ENCODE assay signal across 8 mouse cellular contexts in genomic region chr6:86128504-86128903, GRCm38 (mm10).
DNase-seq lines count a peak whose midpoint lies in the region; ATAC-seq and TF ChIP-seq lines count a peak whose summit lies in the region.

No protein-coding gene starts in this region.

- no peaks in the 10 kb centered on the region for H3K79me2 ChIP-seq in MEL (ENCODE audit: control insufficient read depth, insufficient read depth, low read length, poor library complexity)

- H3K9ac ChIP-seq in hindbrain, embryonic 16.5 days (ENCODE audit: low read depth, low read length) = no peak overlapping the region
- no peak overlapping the region for H3K9ac ChIP-seq in MEL (ENCODE audit: control insufficient read depth, low read depth, low read length, poor library complexity, severe bottlenecking)

- WGBS in hindbrain, embryonic 10.5 days = 52% methylated on average over 4 of the region's 4 CpGs
- WGBS in hindbrain, embryonic 16.5 days = 44% methylated on average over 4 of the region's 4 CpGs

- no peak for TF ChIP-seq POLR2A in MEL (IDR thresholded peaks at IDR 0.05; ENCODE audit: control insufficient read depth in 1 of 2, insufficient read depth in 1 of 2, low read depth in 1 of 2, low read length in 2 of 2, poor library complexity in 1 of 2)

- H3K4me3 ChIP-seq in hindbrain, embryonic 10.5 days = no peak overlapping the region
- H3K4me3 ChIP-seq in hindbrain, embryonic 16.5 days (ENCODE audit: low read length) = no peak overlapping the region
- H3K4me3 ChIP-seq in MEL (ENCODE audit: control insufficient read depth in 1 of 2, insufficient read depth in 1 of 2, low read depth in 2 of 2, low read length in 2 of 2) = no peak overlapping the region

- ATAC-seq in hindbrain, embryonic 16.5 days = no peak

- no peak overlapping the region for H3K27ac ChIP-seq in hindbrain, embryonic 10.5 days
- H3K27ac ChIP-seq in hindbrain, embryonic 16.5 days (ENCODE audit: low read depth, low read length) = no peak overlapping the region
- H3K27ac ChIP-seq in MEL (ENCODE audit: control insufficient read depth, low read depth, low read length) = no peak overlapping the region

- peak; percentile 60 for TF ChIP-seq RAD21 in MEL (IDR thresholded peaks at IDR 0.05; ENCODE audit: low read depth, low read length)

- intact Hi-C loops in gastrocnemius, postnatal 36 days (cut with DNase I) = loop anchor here (5.0 kb wide), 1 partner anchor 234 kb away; no protein-coding TSS in a partner anchor

- no peaks in the 10 kb centered on the region for H3K36me3 ChIP-seq in hindbrain, embryonic 10.5 days
- no peaks in the 10 kb centered on the region for H3K36me3 ChIP-seq in hindbrain, embryonic 16.5 days (ENCODE audit: control insufficient read depth, insufficient read depth, low read length)
- H3K36me3 ChIP-seq in MEL (ENCODE audit: control insufficient read depth in 1 of 2, insufficient read depth in 2 of 2, low read length in 2 of 2) = peaks cover 0 to 26% of the 10 kb centered on the region in 2 experiments; a peak in 2 of 4 replicates

- DNase-seq in hindbrain, embryonic 10.5 days (ENCODE audit: low spot score) = peak; percentile 25
- DNase-seq in A20 (ENCODE audit: low read depth, low spot score) (peak; percentile 28), MEL (ENCODE audit: low read depth, low spot score) (peak; percentile 69)
- peak; percentile 10 for DNase-seq in embryo, embryonic 9.5 days (ENCODE audit: extremely low spot score)
- peak; percentile 32 for DNase-seq in naive thymus-derived CD4-positive, alpha-beta T cell, adult 2 months (ENCODE audit: low read depth)
- no peak for DNase-seq in gastrocnemius, postnatal 36 days
- no peak for DNase-seq in frontal cortex, postnatal 25 days (ENCODE audit: low spot score in 2 of 2)

- H3K4me1 ChIP-seq in hindbrain, embryonic 10.5 days (replicated peaks) = peaks cover 18% of the 10 kb centered on the region
- no peaks in the 10 kb centered on the region for H3K4me1 ChIP-seq in hindbrain, embryonic 16.5 days (ENCODE audit: control insufficient read depth, insufficient read depth, low read depth, low read length)
- H3K4me1 ChIP-seq in MEL (ENCODE audit: control insufficient read depth in 1 of 2, insufficient read depth in 2 of 2, low read length in 2 of 2) = peaks cover 13 to 39% of the 10 kb centered on the region in 2 experiments

- H3K9me3 ChIP-seq in hindbrain, embryonic 10.5 days = no peaks in the 10 kb centered on the region
- H3K9me3 ChIP-seq in hindbrain, embryonic 16.5 days (ENCODE audit: control insufficient read depth, low read length) = no peaks in the 10 kb centered on the region
- no peaks in the 10 kb centered on the region for H3K9me3 ChIP-seq in MEL (replicated peaks; ENCODE audit: insufficient read depth, low read length)

- peak; percentile 72 to 83 (median 79) for TF ChIP-seq CTCF in MEL (IDR thresholded peaks at IDR 0.05 in 2 of 3, conservative IDR thresholded peaks at IDR 0.05 in 1 of 3; ENCODE audit: control insufficient read depth in 1 of 3, insufficient read depth in 1 of 3, low read depth in 2 of 3, low read length in 3 of 3, poor library complexity in 1 of 3, severe bottlenecking in 1 of 3)

- H3K4me2 ChIP-seq in hindbrain, embryonic 16.5 days (ENCODE audit: low read length) = no peak overlapping the region

- H3K27me3 ChIP-seq in hindbrain, embryonic 10.5 days (ENCODE audit: insufficient read depth, poor library complexity, severe bottlenecking) = no peaks in the 10 kb centered on the region
- no peaks in the 10 kb centered on the region for H3K27me3 ChIP-seq in hindbrain, embryonic 16.5 days (replicated peaks; ENCODE audit: control insufficient read depth, insufficient read depth, low read length)
- no peaks in the 10 kb centered on the region for H3K27me3 ChIP-seq in MEL (ENCODE audit: control insufficient read depth in 1 of 2, insufficient read depth in 2 of 2, low read length in 2 of 2)

- no peak for TF ChIP-seq EP300 in MEL (IDR thresholded peaks at IDR 0.05; ENCODE audit: low read depth in 1 of 2, low read length in 2 of 2)

TF ChIP-seq in MEL, 35 proteins besides CTCF, POLR2A, EP300 and RAD21:
- TF ChIP-seq SIN3A (IDR thresholded peaks at IDR 0.05; ENCODE audit: low read length) = no peak
- TF ChIP-seq ZNF384 (IDR thresholded peaks at IDR 0.05; ENCODE audit: low read depth, low read length) = no peak
- TF ChIP-seq NELFE (IDR thresholded peaks at IDR 0.05; ENCODE audit: low read depth, low read length) = no peak
- TF ChIP-seq SMC3 (IDR thresholded peaks at IDR 0.05; ENCODE audit: low read depth, low read length) = peak; percentile 93
- TF ChIP-seq GABPA (IDR thresholded peaks at IDR 0.05; ENCODE audit: low read depth, low read length) = no peak
- TF ChIP-seq TBP (IDR thresholded peaks at IDR 0.05; ENCODE audit: low read depth, low read length) = 0 out of 2 replicates have a peak, but pooled peaks have one; percentile 20
- no peak for TF ChIP-seq POLR2AphosphoS2 (IDR thresholded peaks at IDR 0.05; ENCODE audit: low read length)
- no peak for TF ChIP-seq CHD2 (IDR thresholded peaks at IDR 0.05; ENCODE audit: low read length)
- no peak for TF ChIP-seq MAFK (IDR thresholded peaks at IDR 0.05; ENCODE audit: borderline replicate concordance, low read depth, low read length)
- peak; percentile 43; the same call in 1 of the 2 replicates for TF ChIP-seq ZC3H11A (IDR thresholded peaks at IDR 0.05; ENCODE audit: low read depth, low read length)
- no peak for TF ChIP-seq HCFC1 (IDR thresholded peaks at IDR 0.05; ENCODE audit: low read depth, low read length)
- TF ChIP-seq MAZ (IDR thresholded peaks at IDR 0.05; ENCODE audit: low read depth, low read length) = no peak
- TF ChIP-seq CHD1 (IDR thresholded peaks at IDR 0.05; ENCODE audit: low read depth, low read length) = no peak
- TF ChIP-seq POLR2AphosphoS5 (IDR thresholded peaks at IDR 0.05; ENCODE audit: borderline replicate concordance, low read depth, low read length) = no peak
- TF ChIP-seq MYB (IDR thresholded peaks at IDR 0.05; ENCODE audit: low read depth, low read length) = no peak
- no peak; the same call in 1 of the 2 replicates for TF ChIP-seq USF1 (IDR thresholded peaks at IDR 0.05; ENCODE audit: low read depth, low read length)
- TF ChIP-seq ETS1 (IDR thresholded peaks at IDR 0.05; ENCODE audit: low read depth, low read length) = no peak
- no peak for TF ChIP-seq KAT2A (conservative IDR thresholded peaks at IDR 0.05; ENCODE audit: low read depth, low read length)
- TF ChIP-seq E2F4 (IDR thresholded peaks at IDR 0.05; ENCODE audit: borderline replicate concordance, low read depth, low read length) = no peak
- no peak for TF ChIP-seq BHLHE40 (IDR thresholded peaks at IDR 0.05; ENCODE audit: borderline replicate concordance, low read depth, low read length)
- TF ChIP-seq ELF1 (IDR thresholded peaks at IDR 0.05; ENCODE audit: low read depth, low read length) = no peak
- TF ChIP-seq JUND (IDR thresholded peaks at IDR 0.05; ENCODE audit: low read depth, low read length) = no peak
- no peak for TF ChIP-seq USF2 (IDR thresholded peaks at IDR 0.05; ENCODE audit: borderline replicate concordance in 1 of 2, insufficient read depth in 1 of 2, low read depth in 1 of 2, low read length in 2 of 2)
- no peak for TF ChIP-seq ZMIZ1 (IDR thresholded peaks at IDR 0.05; ENCODE audit: low read depth, low read length)

Comparison
In these comparisons a context has a peak if more than half of its experiments do, and no peak if none do; other contexts are left out.
1. DNase-seq: peak in hindbrain, embryonic 10.5 days (single experiment), A20 (single experiment), MEL (single experiment), embryo, embryonic 9.5 days (single experiment) and naive thymus-derived CD4-positive, alpha-beta T cell, adult 2 months (single experiment); none in gastrocnemius, postnatal 36 days (0 of 2) and frontal cortex, postnatal 25 days (0 of 2).